Mouse (Mus musculus): ENCODE results near the gene Gm42420.

The Gm42420 gene

GRCm38 (mm10) chr6:39573791-39574554 lies 11.6 kb upstream of the Gm42420 start, which contains the start of gene Adck2:
TSS of gene Adck2 (plus strand) at chr6:39573873.
- in situ Hi-C loops (cut with MseI, MboI): no loop called here

- in situ Hi-C loops (cut with MseI, MboI): no loop called here
Measured at GRCm38 (mm10) chr6:39574555-39574869, 11.0 kb upstream of the Gm42420 start.

GRCm38 (mm10) chr6:39574951-39575350 lies 10.6 kb upstream of the Gm42420 start:
- in situ Hi-C loops (cut with MseI, MboI): no loop called here

- in situ Hi-C loops (cut with MseI, MboI): no loop called here
Measured at GRCm38 (mm10) chr6:39579552-39579951, 6.0 kb upstream of the Gm42420 start.

GRCm38 (mm10) chr6:39580558-39580957 lies 5.0 kb upstream of the Gm42420 start:
- in situ Hi-C loops (cut with MseI, MboI): no loop called here

GRCm38 (mm10) chr6:39581087-39581784 lies 4.3 kb upstream of the Gm42420 start:
- in situ Hi-C loops (cut with MseI, MboI): no loop called here

GRCm38 (mm10) chr6:39591481-39591880 lies 5.9 kb downstream of the Gm42420 start:
- in situ Hi-C loops (cut with MseI, MboI): no loop called here

GRCm38 (mm10) chr6:39592401-39593214 lies 7.1 kb downstream of the Gm42420 start, which contains the start of gene Ndufb2:
TSS of gene Ndufb2 (plus strand) at chr6:39592574.
- in situ Hi-C loops (cut with MseI, MboI): no loop called here

GRCm38 (mm10) chr6:39600851-39601250 lies 15.3 kb downstream of the Gm42420 start:
- in situ Hi-C loops (cut with MseI, MboI): loop anchor here in 1 of 2 experiments (25.0 kb wide), 1 partner anchor 186 kb away; no protein-coding TSS in a partner anchor

GRCm38 (mm10) chr6:39601828-39602227 lies 16.3 kb downstream of the Gm42420 start:
- in situ Hi-C loops (cut with MseI, MboI): loop anchor here in 1 of 2 experiments (25.0 kb wide), 1 partner anchor 185 kb away; no protein-coding TSS in a partner anchor

- in situ Hi-C loops (cut with MseI, MboI): loop anchor here in 1 of 2 experiments (25.0 kb wide), 1 partner anchor 183 kb away; no protein-coding TSS in a partner anchor
Measured at GRCm38 (mm10) chr6:39604565-39604964, 19.0 kb downstream of the Gm42420 start.

GRCm38 (mm10) chr6:39606056-39606455 lies 20.5 kb downstream of the Gm42420 start:
- in situ Hi-C loops (cut with MseI, MboI): loop anchor here in 1 of 2 experiments (25.0 kb wide), 1 partner anchor 181 kb away; no protein-coding TSS in a partner anchor

GRCm38 (mm10) chr6:39606862-39607261 lies 21.3 kb downstream of the Gm42420 start:
- in situ Hi-C loops (cut with MseI, MboI): loop anchor here in 1 of 2 experiments (25.0 kb wide), 1 partner anchor 180 kb away; no protein-coding TSS in a partner anchor

- in situ Hi-C loops (cut with MseI, MboI): loop anchor here in 1 of 2 experiments (25.0 kb wide), 1 partner anchor 180 kb away; no protein-coding TSS in a partner anchor
Measured at GRCm38 (mm10) chr6:39607365-39607764, 21.8 kb downstream of the Gm42420 start.

GRCm38 (mm10) chr6:39610207-39610606 lies 24.7 kb downstream of the Gm42420 start:
- in situ Hi-C loops (cut with MseI, MboI): loop anchor here in 1 of 2 experiments (25.0 kb wide), 1 partner anchor 177 kb away; no protein-coding TSS in a partner anchor

GRCm38 (mm10) chr6:39611296-39611695 lies 25.7 kb downstream of the Gm42420 start:
- in situ Hi-C loops (cut with MseI, MboI): loop anchor here in 1 of 2 experiments (25.0 kb wide), 1 partner anchor 176 kb away; no protein-coding TSS in a partner anchor

Data from mouse trophoblast stem cell (cell line).